Mouse (Mus musculus): ENCODE data around the gene Map2k1. TPM values are rescaled to one million over a fixed set of nuclear protein-coding genes. Genes with fewer than 3 reads are reported as not detected.
"Not testable (repeated sequence)": the region's sequence is repeated elsewhere in the genome, so short reads cannot be mapped to it uniquely, and the experiment has no call there.

Map2k1 gene
- total RNA-seq, 1 experiment from 2014 or later, result 45.5 TPM

DNA sequence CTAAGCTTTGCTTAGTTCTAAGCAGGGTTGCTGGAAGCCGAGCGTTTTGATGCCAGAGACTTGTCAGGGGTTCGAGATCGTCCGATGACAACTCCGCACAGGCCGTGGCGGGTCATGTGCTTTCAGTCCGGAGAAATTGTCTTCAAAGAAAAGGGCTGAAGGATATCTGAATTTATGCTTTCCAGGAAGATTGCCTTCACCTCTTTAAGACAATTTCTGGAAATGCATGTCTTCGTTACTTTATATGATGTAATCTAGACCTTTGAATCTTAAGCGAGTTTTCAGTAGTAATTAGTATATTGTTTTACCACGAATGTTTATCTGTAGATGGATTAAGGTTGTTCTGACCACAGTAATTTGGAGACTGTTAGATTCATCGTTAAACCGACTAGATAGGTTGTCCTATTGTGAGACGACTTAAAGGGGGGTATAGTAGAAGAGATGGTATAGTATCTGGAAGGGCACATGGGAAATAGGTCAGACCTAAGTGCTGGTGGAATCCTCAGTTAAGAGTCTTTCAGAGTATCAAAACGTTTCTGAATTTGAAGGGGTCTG is 79.7 kb downstream of the Map2k1 start:
- ATAC-seq (replicated peaks; ENCODE audit: low read depth, poor library complexity, severe bottlenecking), result no peak

DNA sequence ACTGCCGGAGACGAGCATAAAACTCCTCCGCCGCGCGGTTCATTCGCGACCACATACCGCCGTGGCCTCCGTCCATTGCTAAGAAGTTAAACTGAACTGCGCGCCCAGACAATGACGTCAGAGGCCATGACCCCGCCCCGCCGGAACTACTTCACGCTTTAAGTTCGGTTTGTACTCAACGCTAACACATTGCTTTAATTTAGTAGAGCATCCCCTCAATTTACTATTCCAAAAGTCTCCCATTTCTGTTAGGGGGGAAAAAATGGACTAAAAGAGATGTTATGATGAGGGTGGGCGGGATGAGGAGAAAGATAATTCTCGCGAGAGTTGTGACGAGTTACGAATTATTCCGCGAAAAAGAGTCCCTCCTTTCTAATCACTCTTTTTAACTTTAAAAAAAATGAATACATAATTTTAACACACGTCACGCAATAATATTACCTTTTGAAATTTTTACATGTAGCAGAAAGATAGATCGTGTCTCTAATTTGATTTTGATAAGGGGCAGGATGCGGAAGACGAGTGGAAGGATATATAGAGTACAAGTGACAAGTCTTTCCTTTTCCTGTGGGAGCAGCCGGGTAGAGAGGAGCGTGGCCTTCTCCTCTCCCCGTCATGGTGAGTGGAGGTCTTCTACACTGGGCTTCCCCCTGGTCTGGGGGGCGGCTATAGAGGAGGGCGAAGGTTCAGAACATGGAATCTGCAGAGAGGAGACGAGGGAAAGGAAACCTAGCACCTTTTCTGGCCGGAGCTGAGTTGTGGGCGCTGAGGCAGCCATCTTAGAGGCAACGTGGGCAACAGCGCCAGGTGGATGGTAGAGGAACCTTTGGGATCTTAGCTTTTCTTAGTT is 80.4 kb downstream of the Map2k1 start, which contains the start of the genes Zwilch and Rpl4:
Zwilch (minus strand) TSS at position 289 of the 850 bp plus-strand sequence.
Rpl4 (plus strand) TSS at position 560 of the 850 bp plus-strand sequence.
- ATAC-seq (replicated peaks; ENCODE audit: low read depth, poor library complexity, severe bottlenecking), result peak; percentile 80

DNA sequence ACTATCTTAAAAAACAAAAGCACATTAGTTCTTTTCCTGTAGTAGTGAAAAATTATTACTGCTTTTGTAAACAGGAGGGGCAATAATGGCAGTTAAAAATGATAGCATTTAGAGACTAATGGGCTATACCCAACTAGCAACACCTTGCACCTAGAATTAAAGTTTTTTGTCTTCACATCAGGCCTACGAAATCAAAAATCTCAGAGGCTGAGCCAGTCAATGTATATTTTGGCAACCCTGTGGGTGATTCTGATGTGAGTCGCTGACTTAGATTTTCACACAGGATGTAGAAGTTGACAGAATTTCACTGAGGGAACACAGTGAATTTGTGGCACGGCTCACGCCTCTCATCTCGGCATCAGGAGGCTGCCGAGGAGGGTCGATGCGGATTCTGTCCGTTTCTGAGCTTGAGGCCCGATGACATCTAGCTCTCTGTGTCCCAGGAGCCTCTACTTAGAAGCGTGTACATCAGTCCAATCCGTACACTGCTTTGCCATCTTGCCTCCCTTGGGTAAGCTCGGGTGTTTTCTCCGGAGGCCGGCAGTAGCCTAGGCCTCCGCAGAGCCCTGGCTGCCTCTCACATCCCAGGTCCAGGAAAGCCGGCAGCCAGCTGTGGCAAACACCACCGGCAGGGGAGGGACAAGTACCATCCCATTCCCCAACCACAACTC is 81.2 kb downstream of the Map2k1 start:
- ATAC-seq (replicated peaks; ENCODE audit: low read depth, poor library complexity, severe bottlenecking), result 0 out of 2 replicates have a peak, but pooled peaks have one; percentile 5

DNA sequence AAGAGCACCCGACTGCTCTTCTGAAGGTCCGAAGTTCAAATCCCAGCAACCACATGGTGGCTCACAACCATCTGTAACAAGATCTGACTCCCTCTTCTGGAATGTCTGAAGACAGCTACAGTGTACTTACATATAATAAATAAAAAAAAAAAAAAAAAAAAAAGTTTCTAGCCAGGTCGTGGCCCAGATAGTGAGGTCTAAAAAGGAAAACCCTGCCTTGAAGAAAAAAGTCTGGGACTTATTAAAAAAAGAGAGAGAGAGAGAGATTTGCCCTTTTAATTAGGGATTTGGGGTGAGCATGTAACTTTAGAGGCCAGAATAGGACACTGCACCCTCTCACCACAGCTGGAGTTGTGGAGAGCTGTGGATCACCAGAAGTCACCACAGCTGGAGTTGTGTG is 83.5 kb downstream of the Map2k1 start:
- not testable (repeated sequence) for ATAC-seq (replicated peaks; ENCODE audit: low read depth, poor library complexity, severe bottlenecking)

DNA sequence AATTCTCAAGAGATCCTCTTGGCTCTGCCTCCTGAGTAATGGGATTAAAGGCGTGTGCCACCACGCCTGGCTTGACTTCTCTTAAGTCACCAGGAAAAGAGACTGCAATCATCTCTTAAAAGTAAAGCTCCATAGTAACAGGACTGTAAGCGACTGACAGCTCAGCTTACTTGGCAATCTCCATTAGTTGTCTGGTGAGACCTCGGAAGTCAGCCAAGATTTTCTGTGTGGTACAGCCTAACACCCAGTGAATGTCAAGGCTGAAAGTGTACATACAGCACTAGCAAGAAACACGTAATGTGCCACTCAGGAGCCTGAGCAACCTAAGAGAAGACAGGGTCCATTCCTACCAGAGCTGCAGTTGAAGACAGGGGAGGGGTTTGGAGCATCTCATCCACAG is 93.0 kb downstream of the Map2k1 start:
- no peak for ATAC-seq (replicated peaks; ENCODE audit: low read depth, poor library complexity, severe bottlenecking)

DNA sequence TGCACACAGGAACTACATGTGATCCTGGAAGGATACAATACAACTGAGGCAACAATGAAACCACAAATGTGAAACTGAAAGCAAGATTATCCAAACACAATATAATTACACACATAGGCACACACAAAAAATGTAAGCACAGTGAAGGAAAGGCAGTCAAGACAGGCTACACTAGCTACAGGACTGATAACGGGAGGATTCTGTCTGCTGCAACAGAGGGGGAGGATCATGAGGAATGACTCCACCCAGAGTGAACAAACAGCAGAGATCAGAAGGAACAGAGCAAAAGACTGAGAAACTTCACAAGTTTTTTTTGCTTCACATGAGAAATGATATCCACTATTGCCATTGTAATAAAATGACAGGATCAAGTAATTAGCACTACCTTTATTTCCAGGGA is 96.8 kb downstream of the Map2k1 start:
- ATAC-seq (replicated peaks; ENCODE audit: low read depth, poor library complexity, severe bottlenecking), result no peak

DNA sequence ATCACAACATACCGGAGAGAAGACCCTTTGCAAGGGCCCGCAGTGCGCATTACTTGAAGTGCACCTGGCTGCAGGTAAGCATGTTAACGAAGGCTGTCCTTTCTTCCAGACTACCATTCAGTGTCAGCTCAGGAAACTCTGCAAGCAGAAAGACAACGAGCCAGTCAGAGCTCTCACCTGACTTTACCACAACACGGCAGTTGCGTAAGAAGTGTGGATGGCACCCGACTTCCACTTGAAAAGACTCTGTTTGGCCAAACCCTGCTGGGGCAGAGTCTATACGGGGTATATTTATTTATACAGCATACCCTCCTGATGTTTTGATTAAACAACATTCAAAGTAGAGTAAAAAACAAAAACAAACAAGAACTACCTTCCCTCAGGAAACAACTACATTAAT is 113.6 kb downstream of the Map2k1 start:
- no peak for ATAC-seq (replicated peaks; ENCODE audit: low read depth, poor library complexity, severe bottlenecking)

DNA sequence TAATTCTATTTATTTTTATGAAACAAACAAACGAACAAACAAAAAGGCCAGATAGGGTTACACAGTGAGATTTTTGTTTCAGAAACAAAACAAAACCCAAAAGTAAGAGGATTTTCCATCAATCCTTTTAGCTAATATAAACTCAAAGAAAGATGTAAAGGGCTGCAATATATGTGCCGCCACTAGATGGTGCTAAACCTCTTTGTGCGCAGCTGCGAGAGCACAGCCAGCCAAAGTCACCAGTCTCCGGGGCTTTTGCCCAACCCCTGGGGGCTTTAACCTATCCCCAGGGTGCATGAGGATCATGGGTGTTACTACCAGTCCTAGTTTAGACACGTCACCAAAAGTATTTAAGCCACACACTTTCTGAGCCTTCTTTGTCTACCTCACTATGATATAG is 114.5 kb downstream of the Map2k1 start:
- not testable (repeated sequence) for ATAC-seq (replicated peaks; ENCODE audit: low read depth, poor library complexity, severe bottlenecking)

Other genes with a start within 250 kb of the Map2k1 start
- 0.69 and 1.2 TPM in 2 replicates for gene Smad6, start 231.6 kb downstream of the Map2k1 start, total RNA-seq (2017)
- gene Lctl, start 136.5 kb downstream of the Map2k1 start, total RNA-seq (2017), result 0.18 TPM in 1 of 2 replicates, not detected in the other
- gene Zwilch, start 80.5 kb downstream of the Map2k1 start, total RNA-seq (2017), result 136 and 138 TPM in 2 replicates
- gene Rpl4, start 80.3 kb downstream of the Map2k1 start, total RNA-seq (2017), result 3,431 and 3,472 TPM in 2 replicates
- 37.7 and 44.9 TPM in 2 replicates for gene Snapc5, start 74.4 kb downstream of the Map2k1 start, total RNA-seq (2017)
- 0.46 and 2.0 TPM in 2 replicates for gene Uchl4, start 18.4 kb downstream of the Map2k1 start, total RNA-seq (2017)
- gene Tipin, start 27.9 kb upstream of the Map2k1 start, total RNA-seq (2017), result 302 and 344 TPM in 2 replicates
- 15.3 and 22.0 TPM in 2 replicates for gene Dis3l, start 87.7 kb upstream of the Map2k1 start, total RNA-seq (2017)
- 0.23 and 0.53 TPM in 2 replicates for gene Megf11, start 132.0 kb upstream of the Map2k1 start, total RNA-seq (2017)

Measured in common myeloid progenitor, adult 5-6 weeks (primary cell).